Mouse (Mus musculus) erythroblast, embryonic 14.5 days (primary cell): ENCODE results near the gene A630001G21Rik. TPM values are rescaled to one million over a fixed set of nuclear protein-coding genes. Genes with fewer than 3 reads are reported as not detected.

ENCODE experiments used
- H3K27me3 ChIP-seq: 2 replicates; pipeline ENCODE4 v1.6.1; 2012; ENCODE audit warnings: inconsistent platforms; ENCODE audit not compliant: control insufficient read depth
- H3K36me3 ChIP-seq: 2 replicates; pipeline ENCODE4 v1.6.1; 2012; ENCODE audit warnings: mild to moderate bottlenecking, inconsistent platforms; ENCODE audit not compliant: control insufficient read depth
- H3K4me1 ChIP-seq: 2 replicates; pipeline ENCODE4 v1.6.1; 2012; ENCODE audit warnings: inconsistent platforms; ENCODE audit not compliant: control insufficient read depth
- H3K4me3 ChIP-seq: replicated peaks from 2 replicates; pipeline ENCODE3; 2012; ENCODE audit warnings: moderate library complexity, mild to moderate bottlenecking, inconsistent platforms
- H3K9me3 ChIP-seq: 2 replicates; pipeline ENCODE4 v1.6.1; 2012; ENCODE audit warnings: low read length, inconsistent platforms, mixed read lengths; ENCODE audit not compliant: control insufficient read depth
- GATA1 ChIP-seq: IDR thresholded peaks from 2 replicates; pipeline ENCODE4 v1.6.1; 2012; ENCODE audit warnings: low read length, inconsistent platforms, mixed read lengths
- TAL1 ChIP-seq: IDR thresholded peaks from 3 replicates; pipeline ENCODE4 v1.6.1; 2012; ENCODE audit warnings: low read length, inconsistent platforms, mixed read lengths
- polyA plus RNA-seq: library from polyadenylated mRNA; stranded (reverse); fragments of >175 nt; gene quantifications from 2 replicates; pipeline ENCODE4 v1.2.3, GENCODE M21; 2012

A630001G21Rik gene
- polyA plus RNA-seq, 1 experiment, result 0.02 TPM

GRCm38 (mm10) chr1:85779012-85779411, 569 bp upstream of the A630001G21Rik start:
- Histone ChIP-seq H3K27me3 (no peaks in the 10 kb centered on the region), H3K4me1 (peaks cover 3% of the 10 kb centered on the region), H3K4me3 (no peak overlapping the region), H3K36me3 (no peaks in the 10 kb centered on the region), H3K9me3 (no peaks in the 10 kb centered on the region)
- TF ChIP-seq GATA1, result no peak
- TF ChIP-seq TAL1, result no peak

DNA sequence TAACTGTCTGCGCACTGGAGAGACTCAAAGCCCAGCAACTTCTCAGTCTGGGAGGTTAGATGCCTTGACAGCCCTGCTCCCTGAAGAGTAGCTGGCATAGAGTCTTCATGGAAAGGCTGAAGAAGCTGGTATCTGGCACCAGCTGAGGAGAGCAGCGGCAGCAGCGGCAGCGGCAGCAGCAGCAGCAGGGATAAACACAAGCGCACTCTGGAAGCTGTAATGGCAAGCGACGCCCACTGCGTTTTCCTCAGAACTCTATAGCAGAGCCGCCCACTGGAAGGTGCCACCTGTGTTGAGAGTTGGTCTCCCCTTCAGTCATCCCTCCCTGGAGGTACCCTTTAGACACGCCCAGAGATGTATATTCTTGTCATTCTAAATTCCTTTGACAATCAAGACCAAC, 2.3 kb downstream of the A630001G21Rik start:
- no peaks in the 10 kb centered on the region for H3K27me3 ChIP-seq
- no peak for TF ChIP-seq GATA1
- no peak for TF ChIP-seq TAL1
- H3K4me3 ChIP-seq, result no peak overlapping the region
- H3K9me3 ChIP-seq, result no peaks in the 10 kb centered on the region
- H3K36me3 ChIP-seq, result no peaks in the 10 kb centered on the region
- H3K4me1 ChIP-seq, result peaks cover 3% of the 10 kb centered on the region

- H3K36me3 ChIP-seq, result no peaks in the 10 kb centered on the region
- no peaks in the 10 kb centered on the region for H3K9me3 ChIP-seq
- TF ChIP-seq TAL1, result no peak
- TF ChIP-seq GATA1, result no peak
- peaks cover 3% of the 10 kb centered on the region for H3K4me1 ChIP-seq
- H3K4me3 ChIP-seq, result no peak overlapping the region
- no peaks in the 10 kb centered on the region for H3K27me3 ChIP-seq
Measured at GRCm38 (mm10) chr1:85775136-85775535, 3.3 kb downstream of the A630001G21Rik start.

DNA sequence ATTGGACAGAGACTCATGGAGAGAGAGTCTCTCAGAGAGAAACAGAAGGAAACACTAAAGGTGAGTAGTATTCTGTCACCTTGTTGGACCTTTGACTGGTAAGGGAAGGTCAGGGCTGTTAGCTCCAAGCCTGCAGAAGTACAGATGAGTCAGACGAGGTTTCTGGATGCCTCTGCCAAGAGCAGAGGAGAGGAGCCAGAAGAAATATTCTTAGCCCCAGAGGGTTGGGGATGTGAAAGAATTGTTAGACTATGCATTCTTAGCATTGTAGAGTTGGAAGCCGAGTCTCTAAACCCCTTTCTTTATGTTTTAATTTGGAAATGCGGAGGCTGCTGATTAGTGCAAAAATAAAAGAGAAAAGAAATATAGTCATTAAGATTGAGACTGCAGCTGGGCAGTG, 6.5 kb downstream of the A630001G21Rik start:
- Histone ChIP-seq H3K27me3 (no peaks in the 10 kb centered on the region), H3K4me3 (no peak overlapping the region), H3K9me3 (no peaks in the 10 kb centered on the region), H3K36me3 (no peaks in the 10 kb centered on the region), H3K4me1 (no peaks in the 10 kb centered on the region)
- TF ChIP-seq GATA1 (no peak), TAL1 (no peak)

DNA sequence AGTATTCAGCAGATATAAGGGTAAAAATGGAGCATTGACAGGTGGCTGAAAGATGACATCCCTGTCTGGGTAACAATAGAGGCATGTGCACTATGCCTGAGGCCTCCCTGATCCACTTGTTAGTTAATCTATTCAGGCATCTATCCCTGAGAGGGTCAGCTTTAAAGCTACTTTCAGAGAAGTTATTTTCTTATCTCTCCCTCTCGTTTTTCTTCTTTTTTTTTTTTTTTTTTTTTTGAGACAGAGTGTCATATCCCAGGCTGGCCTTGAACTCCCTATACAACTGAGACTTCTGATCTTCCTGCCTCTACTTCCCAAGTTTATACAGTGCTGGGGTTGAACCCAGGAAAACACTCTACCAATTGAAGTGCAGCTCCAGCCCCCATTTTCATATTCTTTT, 10.7 kb downstream of the A630001G21Rik start:
- no peaks in the 10 kb centered on the region for H3K36me3 ChIP-seq
- TF ChIP-seq GATA1, result no peak
- TF ChIP-seq TAL1, result no peak
- H3K4me3 ChIP-seq, result no peak overlapping the region
- no peaks in the 10 kb centered on the region; the same call in 1 of the 2 replicates for H3K4me1 ChIP-seq
- no peaks in the 10 kb centered on the region for H3K27me3 ChIP-seq
- H3K9me3 ChIP-seq, result no peaks in the 10 kb centered on the region

DNA sequence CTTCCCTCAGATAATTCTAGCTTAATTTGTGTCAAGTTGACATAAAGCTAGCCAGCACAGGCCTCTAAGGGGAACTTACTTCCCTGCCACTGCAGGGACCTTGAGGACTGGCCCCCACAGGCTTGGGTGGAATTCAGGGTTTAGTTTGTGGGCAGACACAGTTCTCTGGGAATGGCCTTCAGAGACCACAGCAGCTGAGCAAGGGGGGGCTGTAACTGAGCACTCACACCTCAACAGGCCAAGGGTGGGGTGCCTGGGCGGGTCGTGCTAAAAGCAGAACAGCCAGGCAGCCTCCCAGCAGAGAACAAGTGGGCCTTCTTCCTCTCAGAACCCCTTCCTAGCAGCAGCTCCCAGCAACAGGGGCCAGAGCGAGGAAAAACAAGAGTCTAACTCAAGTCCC, 12.3 kb downstream of the A630001G21Rik start:
- TF ChIP-seq GATA1 (no peak), TAL1 (no peak)
- Histone ChIP-seq H3K4me1 (no peaks in the 10 kb centered on the region; the same call in 1 of the 2 replicates), H3K36me3 (no peaks in the 10 kb centered on the region), H3K27me3 (no peaks in the 10 kb centered on the region), H3K4me3 (no peak overlapping the region), H3K9me3 (no peaks in the 10 kb centered on the region)

DNA sequence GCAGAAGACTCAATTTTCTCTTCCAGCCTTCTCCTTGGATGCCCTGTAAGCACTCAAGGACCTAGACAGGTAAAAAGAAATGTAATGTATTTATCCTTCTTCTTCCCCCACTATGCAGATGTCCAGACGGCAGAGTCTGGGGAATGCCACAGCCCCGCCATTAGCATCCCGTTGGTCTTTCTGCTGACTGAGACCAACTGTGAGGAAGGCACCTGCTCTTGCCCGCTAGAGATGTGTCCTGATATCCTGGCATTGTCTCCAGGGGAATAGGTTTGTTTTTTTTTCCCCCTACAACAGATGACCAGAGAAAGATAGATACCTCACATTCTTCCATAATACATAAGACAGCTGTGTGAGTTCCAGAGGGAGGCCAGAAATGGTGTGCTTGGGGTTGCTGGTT, 14.2 kb downstream of the A630001G21Rik start:
- TF ChIP-seq GATA1, result no peak

GRCm38 (mm10) chr1:85763386-85763785, 15.1 kb downstream of the A630001G21Rik start:
- H3K4me1 ChIP-seq, result no peaks in the 10 kb centered on the region; the same call in 1 of the 2 replicates
- TF ChIP-seq TAL1 (no peak), GATA1 (no peak)
- no peaks in the 10 kb centered on the region for H3K27me3 ChIP-seq
- H3K4me3 ChIP-seq, result no peak overlapping the region
- H3K36me3 ChIP-seq, result no peaks in the 10 kb centered on the region
- H3K9me3 ChIP-seq, result no peaks in the 10 kb centered on the region

More for the DNA sequence above, 14.2 kb downstream of the A630001G21Rik start:
- H3K36me3 ChIP-seq, result no peaks in the 10 kb centered on the region
- no peaks in the 10 kb centered on the region; the same call in 1 of the 2 replicates for H3K4me1 ChIP-seq
- no peak overlapping the region for H3K4me3 ChIP-seq
- no peaks in the 10 kb centered on the region for H3K27me3 ChIP-seq
- H3K9me3 ChIP-seq, result no peaks in the 10 kb centered on the region

GRCm38 (mm10) chr1:85761665-85762064, 16.8 kb downstream of the A630001G21Rik start:
- Histone ChIP-seq H3K4me3 (no peak overlapping the region), H3K36me3 (no peaks in the 10 kb centered on the region), H3K9me3 (no peaks in the 10 kb centered on the region), H3K4me1 (no peaks in the 10 kb centered on the region; the same call in 1 of the 2 replicates), H3K27me3 (no peaks in the 10 kb centered on the region)
- no peak for TF ChIP-seq GATA1
- no peak for TF ChIP-seq TAL1

DNA sequence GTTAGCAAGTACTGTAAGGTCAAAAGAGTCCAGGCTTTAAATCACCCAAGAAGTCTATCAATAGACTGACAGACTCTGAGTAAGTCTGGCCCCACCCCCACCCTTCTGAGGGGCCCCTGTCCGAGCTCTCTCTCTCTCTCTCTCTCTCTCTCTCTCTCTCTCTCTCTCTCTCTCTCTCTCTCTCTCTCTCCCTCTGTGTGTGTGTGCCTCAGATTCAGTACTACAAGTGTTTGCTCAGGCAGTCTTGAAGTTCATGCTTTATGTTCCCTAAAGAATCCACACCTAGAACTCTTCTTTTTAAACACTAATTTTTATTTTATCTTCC, 19.5 kb downstream of the A630001G21Rik start:
- Histone ChIP-seq H3K27me3 (no peaks in the 10 kb centered on the region), H3K4me1 (no peaks in the 10 kb centered on the region; the same call in 1 of the 2 replicates), H3K36me3 (no peaks in the 10 kb centered on the region), H3K9me3 (no peaks in the 10 kb centered on the region), H3K4me3 (no peak overlapping the region)
- TF ChIP-seq TAL1 (no peak), GATA1 (no peak)
